Mouse (Mus musculus) liver, embryonic 14.5 days (tissue): Measurements from ENCODE around the gene Larp6.

Experiments
- CTCF ChIP-seq: IDR thresholded peaks from 2 replicates; pipeline ENCODE4 v1.5.1; 2016; ENCODE audit warnings: antibody characterized with exemption, low read depth, control low read depth
- EP300 ChIP-seq: IDR thresholded peaks from 2 replicates; pipeline ENCODE4 v1.6.1; 2016; ENCODE audit warnings: antibody characterized with exemption, low read depth

DNA sequence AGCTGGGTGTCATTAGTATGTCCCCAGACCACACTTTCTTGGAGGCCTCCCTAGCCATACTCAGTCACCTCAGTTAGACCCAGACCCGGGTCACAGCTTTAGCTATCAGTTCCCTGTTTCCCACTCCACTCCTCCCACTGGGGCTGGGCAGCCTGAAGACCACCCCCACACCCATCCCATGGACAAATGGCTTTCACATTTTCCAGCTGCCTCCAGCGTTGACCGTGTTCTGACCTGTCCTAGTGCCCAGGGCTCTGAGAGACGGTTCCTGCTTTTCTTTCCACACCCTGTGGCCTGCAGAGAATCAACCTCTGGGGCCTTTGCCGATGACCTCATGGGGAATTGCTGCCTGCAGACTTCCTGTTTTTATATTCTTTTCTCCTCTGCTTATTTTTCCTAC is 45.0 kb downstream of the Larp6 start:
- no peak for TF ChIP-seq CTCF
- TF ChIP-seq EP300, result no peak
